Mouse (Mus musculus) urinary bladder, postnatal 25 days (tissue): Measurements from ENCODE around the gene Soga3.

Experiments used
- DNase-seq: peaks from one replicate; pipeline ENCODE4 v3.0.0; 2022; ENCODE audit warnings: low spot score

The Soga3 gene

DNA sequence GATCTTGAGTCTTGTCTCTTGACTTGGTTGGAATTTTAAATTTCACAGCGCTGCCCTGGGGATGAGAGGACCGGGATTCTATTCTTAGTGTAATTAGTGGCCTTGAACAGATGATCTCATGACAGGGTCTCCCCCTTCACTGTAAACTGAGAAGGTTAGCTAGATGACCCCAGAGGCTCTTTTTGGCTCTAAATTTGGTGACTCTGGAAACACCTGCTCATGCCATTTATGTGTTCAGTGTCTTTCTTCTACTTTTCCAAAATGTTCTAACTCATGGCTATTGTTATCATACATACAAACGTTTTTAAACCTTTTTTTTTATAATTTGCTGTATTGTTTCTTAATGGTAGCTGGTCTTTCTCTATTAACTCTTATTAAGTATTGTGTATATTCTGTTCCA, 65.1 kb downstream of the Soga3 start:
- DNase-seq, result no peak

DNA sequence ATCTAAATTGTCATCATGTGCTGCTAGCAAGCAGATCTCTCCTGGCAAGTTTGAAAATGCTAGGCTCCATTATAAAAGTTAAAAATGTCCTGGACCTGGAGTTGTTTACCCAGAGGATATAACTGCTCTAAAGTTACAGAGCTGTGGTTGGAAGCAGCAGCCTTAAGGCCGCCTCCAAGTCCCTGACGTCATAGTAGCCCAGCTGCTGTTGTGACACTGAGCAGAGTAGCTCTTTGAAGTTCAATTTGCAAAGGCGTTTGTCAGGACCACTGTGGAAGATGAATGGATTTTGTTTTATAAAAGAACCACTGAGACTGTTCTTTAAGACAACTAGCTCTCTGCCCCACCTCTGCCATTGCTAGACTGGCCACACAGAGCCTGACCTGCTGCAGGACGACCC, 67.8 kb downstream of the Soga3 start, which contains the start of gene 9330159F19Rik:
9330159F19Rik (plus strand) TSS at position 154 of the 400 bp plus-strand sequence.
- peak; percentile 6 for DNase-seq

DNA sequence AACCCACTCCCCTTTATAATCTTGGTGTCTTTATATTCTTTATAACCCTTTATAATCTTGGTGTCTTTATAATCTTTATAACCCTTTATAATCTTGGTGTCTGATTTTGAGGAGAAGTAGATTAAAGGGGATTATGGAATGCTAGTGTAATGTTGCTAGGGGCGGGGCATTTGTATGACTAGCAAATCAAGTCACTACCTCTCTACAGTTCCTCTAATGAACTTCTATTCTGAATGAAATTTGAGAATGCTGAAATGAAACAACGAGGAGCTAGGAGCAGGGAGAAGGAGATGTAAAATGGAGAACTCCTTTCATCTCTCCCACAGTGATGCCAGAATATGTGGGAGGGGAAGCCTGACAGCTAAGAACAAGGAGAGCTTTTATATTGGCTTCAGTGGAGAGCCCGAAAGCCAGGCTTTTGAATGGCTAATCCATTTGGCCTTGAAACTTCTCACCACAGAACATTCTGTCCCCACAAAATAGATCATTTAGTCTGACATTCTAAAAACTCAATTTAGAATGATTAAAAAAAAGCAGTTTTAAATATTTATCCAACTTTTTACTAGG, 70.0 kb downstream of the Soga3 start:
- no peak for DNase-seq

DNA sequence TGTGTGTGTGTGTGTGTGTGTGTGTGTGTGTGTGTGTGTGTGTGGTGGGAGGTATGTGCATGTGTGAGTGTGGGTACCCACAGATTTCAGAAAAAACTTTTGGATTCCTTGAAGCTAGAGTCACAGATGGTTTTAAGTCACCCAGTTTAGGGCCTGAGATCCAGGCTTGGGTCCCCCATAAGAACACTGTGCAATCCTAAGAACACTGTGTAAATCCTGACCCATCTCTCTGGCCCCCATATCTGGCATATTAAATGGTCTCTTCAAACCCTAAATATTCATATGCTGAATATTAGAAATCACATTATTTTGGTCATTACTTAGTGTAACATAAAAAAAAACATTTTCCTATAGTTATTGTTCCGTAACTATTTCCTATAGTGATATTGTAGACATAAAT, 73.3 kb downstream of the Soga3 start:
- DNase-seq, result no peak

DNA sequence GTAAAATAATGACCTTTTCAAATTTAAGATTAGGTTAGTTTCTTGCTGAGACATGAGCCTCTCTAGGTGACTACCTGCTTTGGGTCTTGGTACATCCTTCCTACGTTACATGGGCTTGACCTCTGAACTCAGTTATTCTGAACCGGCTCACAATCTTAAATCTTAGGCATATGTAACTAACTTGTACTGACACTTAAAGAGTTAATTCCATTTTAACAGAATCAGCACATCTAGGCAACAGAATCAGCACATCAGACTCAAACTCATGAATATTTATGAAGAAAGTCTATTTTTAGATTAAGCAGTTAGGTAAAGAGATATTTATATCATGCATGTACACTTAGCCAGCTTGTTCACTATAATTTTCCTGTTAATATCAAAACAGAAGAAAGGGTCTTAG, 73.8 kb downstream of the Soga3 start:
- DNase-seq, result no peak

DNA sequence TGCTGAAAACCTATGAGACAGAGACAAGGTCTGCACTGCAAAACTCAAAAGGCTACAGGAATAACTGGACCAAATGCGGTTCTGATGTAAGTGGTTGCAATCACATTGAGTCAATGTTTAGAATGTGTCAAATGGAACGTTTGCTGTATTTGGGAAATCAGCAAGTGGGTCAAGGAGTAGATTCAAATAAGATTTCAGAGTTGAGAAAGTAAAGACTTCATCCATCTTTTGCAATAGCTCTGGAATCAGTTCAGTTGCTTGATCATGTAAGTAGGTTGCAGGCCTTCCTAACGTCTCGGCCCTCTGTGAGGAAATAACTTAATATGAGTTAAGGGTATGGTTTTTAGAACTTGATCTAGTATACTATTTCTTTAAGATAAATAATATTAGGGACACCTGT, 81.7 kb downstream of the Soga3 start:
- no peak for DNase-seq

DNA sequence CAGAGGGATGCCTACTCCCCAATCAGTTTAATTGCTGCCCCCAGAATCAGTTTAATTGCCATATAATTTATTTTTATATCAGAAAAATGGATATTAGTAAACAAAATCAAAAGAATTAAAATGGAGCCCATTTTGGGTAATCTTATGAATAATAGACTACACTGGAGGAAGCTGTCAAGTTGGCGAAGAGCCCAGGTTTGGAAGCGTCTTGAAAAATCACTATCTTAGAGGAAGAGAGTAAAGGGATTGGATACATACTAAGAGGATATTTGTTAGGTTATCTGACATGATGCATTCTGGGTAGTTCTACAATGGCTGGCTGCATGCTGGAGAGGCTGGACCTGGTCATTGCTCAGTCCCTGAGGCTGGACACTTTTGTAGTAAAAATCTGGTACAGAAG, 87.6 kb downstream of the Soga3 start:
- no peak for DNase-seq
